Mouse (Mus musculus): ENCODE results near the gene Slx4ip.

Slx4ip gene

DNA sequence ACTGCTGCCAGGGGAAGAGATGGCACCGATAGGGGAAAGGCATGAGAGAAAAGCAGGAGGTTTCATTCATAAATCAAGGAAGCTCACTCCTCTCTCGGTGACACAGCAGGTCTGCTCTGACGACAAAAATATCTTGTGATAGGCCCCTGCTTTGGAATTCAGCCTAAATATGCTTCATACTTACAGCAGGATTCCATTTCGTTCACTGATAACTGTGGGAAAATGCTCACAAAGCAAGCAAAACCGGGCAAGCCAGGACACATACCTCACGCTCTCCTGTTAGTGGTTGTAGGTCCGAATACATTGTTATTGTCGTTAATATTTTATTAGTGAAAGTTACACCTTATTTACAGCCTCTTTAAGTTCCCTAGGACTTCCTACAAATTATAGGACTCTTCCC lies 216.9 kb downstream of the Slx4ip start:
- DNase-seq, result no peak

DNA sequence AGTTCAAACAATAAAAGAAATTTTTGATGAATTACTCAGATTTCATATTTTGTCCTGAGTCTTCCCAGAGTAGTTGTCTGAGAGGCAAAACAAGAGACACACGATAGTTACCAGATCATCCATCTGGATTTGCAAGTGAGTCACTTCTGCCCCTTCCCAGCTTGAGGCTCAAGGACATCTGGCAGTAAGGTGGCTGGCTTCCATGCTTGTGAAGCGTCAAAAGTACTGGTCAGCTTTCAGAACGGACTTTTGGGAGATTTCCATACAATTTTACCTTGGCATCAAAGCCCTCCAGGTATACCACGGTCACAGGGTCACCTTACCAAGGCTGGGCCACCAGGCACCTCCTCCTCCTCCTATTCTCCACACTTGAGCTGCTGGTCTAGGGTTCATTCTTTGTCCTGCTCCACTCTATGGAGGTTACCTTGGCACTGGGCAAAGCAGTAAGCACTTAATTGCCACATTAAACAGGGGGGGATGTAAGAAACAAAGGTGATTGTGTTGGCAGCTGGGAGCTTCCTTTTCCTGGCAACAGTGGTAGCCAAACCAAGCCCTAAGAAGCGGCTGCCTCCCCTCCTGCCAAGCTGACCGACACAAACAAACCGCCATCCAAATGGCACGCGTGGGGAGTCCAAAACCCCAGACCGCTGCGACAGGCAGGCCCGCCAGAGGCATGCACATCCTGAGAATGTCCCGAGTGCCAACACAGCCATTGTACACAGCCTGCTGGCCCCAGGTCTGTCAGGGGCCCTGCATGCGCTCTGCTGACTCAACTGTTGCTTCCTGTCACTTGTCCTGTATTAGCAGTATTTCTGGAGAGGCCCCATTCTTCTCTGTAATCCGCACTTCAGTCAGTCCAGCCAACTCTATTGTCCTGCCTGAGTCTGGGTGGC lies 218.5 kb downstream of the Slx4ip start:
- no peak for DNase-seq

GRCm38 (mm10) chr2:137110214-137110898 lies 219.3 kb downstream of the Slx4ip start:
- no peak for DNase-seq

DNA sequence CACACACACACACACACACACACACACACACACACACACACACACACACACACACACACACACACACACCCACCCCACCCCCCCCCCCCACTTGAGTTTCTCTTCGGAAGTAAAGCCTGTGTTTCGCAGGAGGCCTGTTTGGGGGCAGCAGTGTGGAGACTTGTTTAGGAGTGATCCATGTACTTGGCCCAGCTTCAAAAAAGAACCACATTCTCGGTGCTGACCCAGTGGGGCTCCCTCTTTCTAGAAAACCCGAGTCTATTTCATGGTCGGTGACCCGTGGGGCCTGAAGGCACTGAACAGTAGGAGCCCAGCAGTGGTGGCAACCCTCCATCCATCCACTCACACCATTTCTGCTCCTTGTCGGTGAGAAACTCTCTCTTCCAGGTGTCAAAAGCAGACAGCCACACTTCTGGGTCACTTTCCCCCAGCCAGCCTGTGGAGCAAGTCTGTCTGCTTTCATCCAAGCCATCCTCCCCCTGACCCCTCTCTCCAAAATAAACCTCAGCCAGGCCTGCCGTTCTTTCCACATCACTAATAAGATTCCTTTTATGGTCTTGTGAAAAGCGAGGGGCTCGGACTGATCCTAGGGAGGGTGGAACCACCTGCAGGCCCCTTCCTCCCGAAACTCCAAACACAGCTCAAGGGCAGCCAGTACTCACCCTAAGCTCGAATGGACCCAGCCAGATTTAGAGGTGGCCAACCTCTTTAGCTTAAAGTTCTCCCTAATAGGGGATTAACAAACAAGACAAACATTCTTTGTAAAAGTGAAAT lies 222.5 kb downstream of the Slx4ip start:
- DNase-seq, result no peak

DNA sequence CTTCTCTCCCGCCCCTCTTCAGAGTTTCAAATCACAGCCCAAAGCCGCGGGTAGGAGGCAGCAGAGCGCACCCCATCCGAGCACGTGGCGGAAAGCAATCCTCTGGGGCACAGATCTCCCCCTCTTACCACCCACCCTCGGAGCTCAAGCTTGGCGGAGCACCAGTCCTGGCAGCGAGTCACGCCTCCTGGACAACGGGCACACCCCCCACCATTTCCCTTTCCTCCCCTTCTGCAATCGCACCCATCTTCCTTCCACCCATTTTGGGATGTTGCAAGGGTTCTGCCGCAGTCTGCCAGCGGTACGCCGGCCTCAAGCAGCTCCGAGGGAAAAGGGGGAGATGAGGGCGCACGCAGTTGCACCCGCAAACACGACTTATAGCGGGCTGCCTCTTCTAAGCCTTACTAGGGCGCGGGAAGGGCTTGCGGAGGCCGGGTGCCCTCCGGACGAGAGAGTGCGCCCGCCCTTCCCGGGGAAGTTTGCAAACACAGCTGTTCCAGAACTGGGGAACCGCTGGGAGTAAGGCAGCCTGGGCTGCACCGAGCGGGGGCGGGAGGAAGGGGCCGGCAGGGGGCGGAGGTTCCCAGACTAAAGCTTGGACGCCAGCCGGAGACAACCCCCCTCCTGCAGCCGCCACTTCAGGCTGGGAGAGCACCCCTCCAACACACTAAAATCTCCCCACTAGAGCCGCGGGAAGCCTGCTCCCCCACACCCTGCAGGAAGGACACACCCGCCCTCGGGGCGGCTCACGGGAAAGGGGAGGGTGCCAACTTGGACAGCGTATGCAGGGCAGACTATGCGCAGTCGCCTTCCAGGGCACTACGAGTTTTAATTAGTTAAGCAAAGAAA lies 223.5 kb downstream of the Slx4ip start:
- no peak for DNase-seq

DNA sequence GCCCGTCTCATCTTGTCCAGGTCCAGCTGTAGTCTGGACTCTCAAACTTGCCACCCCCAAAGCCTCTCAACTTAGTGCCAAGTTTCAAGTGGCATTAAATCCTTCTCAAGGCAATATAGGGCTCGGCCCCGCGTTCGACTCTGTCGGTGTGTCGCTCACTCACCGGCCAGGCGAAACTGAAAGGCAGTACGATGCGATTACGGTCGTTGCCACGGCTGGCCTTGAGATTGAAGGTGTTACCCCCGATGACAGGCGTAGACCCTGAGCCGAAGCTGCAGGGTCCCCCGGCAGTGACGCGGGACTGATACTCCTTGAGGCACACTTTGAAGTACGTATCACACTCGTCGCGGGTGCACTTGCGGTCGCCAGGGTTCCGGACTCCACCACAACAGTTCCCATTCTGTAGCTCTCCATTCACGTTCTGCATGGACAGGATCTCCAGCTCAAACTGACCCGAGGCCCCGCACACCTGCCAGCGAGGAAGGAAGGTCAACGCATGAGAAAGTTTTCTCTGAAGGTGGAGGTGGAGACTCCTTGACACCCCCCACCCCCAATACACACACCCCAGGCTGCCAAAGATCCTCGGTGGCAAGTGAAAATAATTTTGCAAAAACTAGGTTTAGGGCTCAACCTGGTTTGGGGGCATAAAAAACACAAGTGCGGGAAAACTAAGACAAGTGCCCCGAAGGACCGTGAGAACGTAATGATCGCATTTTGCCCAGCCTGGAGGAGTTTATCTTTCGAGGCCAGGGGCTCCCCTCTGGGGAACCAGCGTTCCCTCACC lies 224.4 kb downstream of the Slx4ip start:
- DNase-seq, result no peak

GRCm38 (mm10) chr2:137116025-137116674 lies 225.1 kb downstream of the Slx4ip start, which contains the start of gene Jag1:
Gene Jag1 (minus strand): TSS chr2:137116644.
- no peak for DNase-seq

DNA sequence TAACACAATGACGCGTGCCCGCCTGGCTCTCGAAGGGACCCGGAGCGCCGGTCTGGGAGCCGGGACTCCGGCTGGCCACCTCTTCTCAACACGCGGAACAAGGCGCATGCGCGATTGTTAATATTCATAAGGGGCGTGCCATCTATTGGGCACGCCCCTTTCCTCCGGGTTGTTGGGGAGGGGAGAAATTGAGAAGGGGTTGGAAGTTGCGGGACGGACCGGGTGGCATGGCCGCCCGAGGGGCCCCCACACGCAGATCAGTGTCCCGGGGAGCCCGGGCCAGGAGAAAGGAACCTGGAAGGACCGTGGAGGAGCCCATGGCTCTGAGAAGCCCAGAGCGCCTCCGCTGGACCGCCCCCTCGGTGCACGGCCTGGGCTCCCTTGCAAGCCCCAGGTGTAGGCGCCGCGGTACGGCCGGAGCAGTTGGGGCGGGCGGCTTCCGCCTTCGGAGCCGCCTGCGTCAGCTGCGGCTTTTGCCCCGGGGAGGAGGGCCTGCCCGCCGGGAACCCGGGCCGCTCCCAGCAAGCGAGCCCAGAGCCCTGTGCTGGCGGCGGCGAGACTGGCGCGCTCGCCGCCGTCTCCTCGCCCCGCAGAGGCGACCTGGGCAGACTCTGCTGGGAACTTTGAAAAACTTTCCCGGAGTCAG lies 225.8 kb downstream of the Slx4ip start:
- peak; percentile 36 for DNase-seq

GRCm38 (mm10) chr2:137117321-137117690 lies 226.3 kb downstream of the Slx4ip start:
- DNase-seq, result no peak
